Mouse (Mus musculus) thymus, adult 2 months (tissue): ENCODE results near the gene Phf7. TPM values are rescaled to one million over a fixed set of nuclear protein-coding genes. Genes with fewer than 3 reads are reported as not detected.

Experiments
- DNase-seq: peaks from one replicate; pipeline ENCODE4 v3.0.0; 2021
- H3K27ac ChIP-seq: fragments of 200-500 bp; 2 replicates; pipeline ENCODE4 v1.5.1; 2012; ENCODE audit warnings: low read length, control low read depth; ENCODE audit not compliant: control insufficient read depth, insufficient read depth
- H3K27me3 ChIP-seq: fragments of 200-500 bp; 2 replicates; pipeline ENCODE4 v1.6.1; 2012; ENCODE audit warnings: mild to moderate bottlenecking, low read length, moderate library complexity, mixed read lengths; ENCODE audit not compliant: control insufficient read depth, insufficient read depth
- H3K36me3 ChIP-seq: fragments of 200-500 bp; 2 replicates; pipeline ENCODE4 v1.6.1; 2012; ENCODE audit warnings: mild to moderate bottlenecking, low read length, moderate library complexity; ENCODE audit not compliant: control insufficient read depth, insufficient read depth
- H3K4me1 ChIP-seq: fragments of 200-500 bp; replicated peaks from 2 replicates; pipeline ENCODE4 v1.6.1; 2012; ENCODE audit warnings: low read length; ENCODE audit not compliant: control insufficient read depth, insufficient read depth
- H3K4me3 ChIP-seq: fragments of 200-500 bp; 2 replicates; pipeline ENCODE4 v1.5.1; 2012; ENCODE audit warnings: mild to moderate bottlenecking, low read length, control low read depth, moderate library complexity; ENCODE audit not compliant: control insufficient read depth, insufficient read depth
- CTCF ChIP-seq: fragments of 200-500 bp; IDR thresholded peaks from 2 replicates; pipeline ENCODE4 v1.5.1; 2012; ENCODE audit warnings: mild to moderate bottlenecking, control low read depth, low read length, moderate library complexity, borderline replicate concordance; ENCODE audit not compliant: control insufficient read depth, poor library complexity, insufficient read depth; ENCODE audit errors: extremely low read depth
- POLR2A ChIP-seq: fragments of 200-500 bp; IDR thresholded peaks from 2 replicates; pipeline ENCODE4 v1.6.1; 2012; ENCODE audit warnings: mild to moderate bottlenecking, low read length, control low read depth, moderate library complexity; ENCODE audit not compliant: control insufficient read depth, poor library complexity, insufficient read depth; ENCODE audit errors: extremely low read depth
- WGBS: fragments of 180-500 bp; shearing (Covaris S2); methylation state at CpG from one replicate; pipeline ENCODE4 v1.1.7; 2018; 5-methylcytosine and 5-hydroxymethylcytosine counted together
- polyA plus RNA-seq: library from polyadenylated mRNA; depleted of rRNA; stranded (reverse); fragments of >200 nt; gene quantifications from 2 replicates; pipeline ENCODE4 v1.2.3, GENCODE M21; 2012

Gene Phf7
- polyA plus RNA-seq, 1 experiment, result 7.4 TPM

- Histone ChIP-seq H3K4me3 (no peak overlapping the region), H3K27me3 (no peaks in the 10 kb centered on the region), H3K27ac (no peak overlapping the region), H3K36me3 (no peaks in the 10 kb centered on the region), H3K4me1 (peaks cover 7% of the 10 kb centered on the region)
- TF ChIP-seq CTCF, result no peak
- no peak for TF ChIP-seq POLR2A
- no peak for DNase-seq
- 90% methylated on average over 14 of the region's 14 CpGs for WGBS
These were observed 17.8 kb downstream of the Phf7 start for GRCm38 (mm10) chr14:31233070-31233995.

GRCm38 (mm10) chr14:31232404-31233069 is 18.6 kb downstream of the Phf7 start:
- Histone ChIP-seq H3K27me3 (no peaks in the 10 kb centered on the region), H3K27ac (no peak overlapping the region), H3K36me3 (no peaks in the 10 kb centered on the region), H3K4me3 (no peak overlapping the region), H3K4me1 (peaks cover 12% of the 10 kb centered on the region)
- 91% methylated on average over 13 of the region's 13 CpGs for WGBS
- TF ChIP-seq CTCF (no peak), POLR2A (no peak)
- DNase-seq, result no peak

GRCm38 (mm10) chr14:31230442-31230841 is 20.7 kb downstream of the Phf7 start:
- TF ChIP-seq POLR2A, result no peak
- TF ChIP-seq CTCF, result no peak
- H3K4me1 ChIP-seq, result peaks cover 12% of the 10 kb centered on the region
- DNase-seq, result no peak
- H3K27ac ChIP-seq, result no peak overlapping the region
- H3K4me3 ChIP-seq, result no peak overlapping the region
- H3K36me3 ChIP-seq, result no peaks in the 10 kb centered on the region
- 88% methylated on average over 8 of the region's 8 CpGs for WGBS
- no peaks in the 10 kb centered on the region for H3K27me3 ChIP-seq

GRCm38 (mm10) chr14:31228234-31228633 is 22.9 kb downstream of the Phf7 start:
- TF ChIP-seq POLR2A (no peak), CTCF (no peak)
- Histone ChIP-seq H3K4me3 (no peak overlapping the region), H3K36me3 (no peaks in the 10 kb centered on the region), H3K27me3 (no peaks in the 10 kb centered on the region), H3K4me1 (peaks cover 9% of the 10 kb centered on the region), H3K27ac (no peak overlapping the region)
- WGBS, result 19% methylated on average over 6 of the region's 6 CpGs
- no peak for DNase-seq

- Histone ChIP-seq H3K4me1 (peaks cover 9% of the 10 kb centered on the region), H3K36me3 (no peaks in the 10 kb centered on the region), H3K4me3 (no peak overlapping the region), H3K27me3 (no peaks in the 10 kb centered on the region), H3K27ac (no peak overlapping the region)
- no peak for TF ChIP-seq POLR2A
- TF ChIP-seq CTCF, result no peak
- WGBS, result 68% methylated on average over 4 of the region's 4 CpGs
- DNase-seq, result no peak
These were observed 24.1 kb downstream of the Phf7 start for GRCm38 (mm10) chr14:31226978-31227377.

- DNase-seq, result no peak
- H3K4me1 ChIP-seq, result peaks cover 4% of the 10 kb centered on the region
- H3K27ac ChIP-seq, result no peak within 1 kb of the TSS
- no peaks in the 10 kb centered on the region for H3K27me3 ChIP-seq
- H3K4me3 ChIP-seq, result no peak within 1 kb of the TSS
- WGBS, result 21% methylated on average over 11 of the region's 11 CpGs
- no peak for TF ChIP-seq CTCF
- no peak for TF ChIP-seq POLR2A
- no peaks in the 10 kb centered on the region for H3K36me3 ChIP-seq
These were observed 33.5 kb downstream of the Phf7 start, which contains the start of gene Sema3g for GRCm38 (mm10) chr14:31217666-31218065. Gene Sema3g (plus strand): TSS chr14:31217860.
